Mouse (Mus musculus) ES-CJ7 (cell line): Measurements from ENCODE around the gene Tmem182.

ENCODE experiments used
- DNase-seq: peaks from one replicate; pipeline ENCODE4 v3.0.0; 2011; ENCODE audit warnings: low read depth, low spot score

Tmem182 gene

DNA sequence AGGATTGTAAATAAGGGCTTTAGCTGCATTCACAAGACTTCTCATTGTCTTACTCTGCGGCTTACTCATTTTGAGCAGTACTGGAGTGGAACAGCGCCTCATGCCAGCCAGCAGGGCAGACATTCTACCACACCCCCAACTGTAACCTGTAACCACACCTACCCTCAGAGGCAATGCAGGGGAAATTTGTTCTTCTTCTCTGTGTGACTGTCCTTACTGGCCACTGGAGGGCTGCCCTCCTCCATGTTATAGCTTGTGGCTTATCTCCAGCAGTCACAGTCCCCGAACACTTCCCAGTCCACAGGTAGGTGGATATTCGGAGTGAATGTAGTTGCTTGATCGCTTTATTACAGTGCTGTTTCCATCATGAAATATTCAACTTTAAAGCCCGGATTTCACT is 59.6 kb downstream of the Tmem182 start:
- peak; percentile 18 for DNase-seq

DNA sequence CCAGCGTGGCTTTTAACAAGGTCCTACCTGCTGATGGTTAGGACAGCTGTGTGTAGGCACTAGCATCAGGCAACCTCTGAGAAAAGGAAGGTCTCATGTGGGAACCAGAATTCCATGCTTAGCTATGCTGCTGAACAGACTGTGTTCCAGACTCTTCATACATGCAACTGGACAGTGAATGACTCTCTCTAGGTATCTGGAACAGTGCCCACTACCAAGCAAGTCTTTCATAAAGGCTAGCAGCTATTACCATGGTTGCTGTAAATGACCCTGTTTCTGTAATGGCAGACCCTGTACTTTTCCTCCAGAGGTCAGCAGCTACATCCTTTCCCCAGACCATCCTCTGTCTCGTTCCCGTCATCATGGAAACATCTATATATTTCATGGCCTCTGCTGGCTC is 61.7 kb downstream of the Tmem182 start:
- no peak for DNase-seq

DNA sequence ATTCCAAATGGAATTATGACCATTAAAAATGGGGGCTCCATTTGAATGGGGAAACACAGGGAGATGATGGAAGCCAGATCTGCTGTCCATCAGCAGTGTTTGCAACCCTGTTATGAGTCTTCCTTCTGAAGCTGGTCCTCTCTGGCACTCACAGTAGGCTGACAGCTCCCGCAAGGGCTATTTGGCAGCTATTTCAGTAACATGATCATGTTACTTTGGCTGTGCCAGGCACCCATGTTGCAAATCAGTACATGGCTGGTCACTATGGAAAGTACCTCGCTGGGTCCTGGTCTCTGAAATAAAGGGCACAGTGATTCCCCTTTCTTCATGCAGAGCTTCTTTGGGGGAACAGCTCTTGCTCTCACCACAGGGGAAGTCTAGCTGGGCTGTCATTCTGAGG is 62.2 kb downstream of the Tmem182 start:
- no peak for DNase-seq

DNA sequence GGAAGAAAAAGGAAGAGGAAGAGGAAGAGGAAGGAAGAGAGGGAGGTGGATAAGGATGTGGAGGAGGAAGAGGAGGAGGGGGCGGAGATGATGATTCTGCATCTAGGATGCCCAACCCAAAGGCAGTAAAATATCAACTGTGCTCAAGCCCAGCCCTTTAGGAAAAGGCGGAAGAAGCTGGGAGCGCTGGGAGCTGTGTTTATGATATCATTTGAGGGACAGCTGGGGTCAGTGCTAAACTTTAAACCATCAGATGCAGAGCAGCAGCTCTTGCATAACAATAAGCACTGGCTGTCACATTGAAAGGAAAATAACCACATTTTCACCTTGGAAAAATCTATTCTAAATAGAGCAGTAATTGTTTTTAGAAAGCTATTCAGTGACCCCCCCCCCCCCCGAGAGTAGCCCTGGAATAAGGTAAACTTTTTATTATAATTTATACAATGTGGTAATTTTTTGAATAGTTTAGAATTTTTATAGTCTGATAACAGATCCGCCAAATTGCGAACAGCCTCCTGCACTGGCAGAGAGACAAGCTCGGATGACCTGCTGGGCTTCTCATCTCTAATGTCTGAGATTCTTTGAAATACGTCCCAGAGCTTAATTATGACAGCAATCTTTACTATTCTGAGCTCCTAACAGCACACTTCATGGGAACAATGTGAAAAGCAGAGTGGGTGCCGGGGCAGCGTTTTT is 68.5 kb downstream of the Tmem182 start:
- DNase-seq, result no peak

DNA sequence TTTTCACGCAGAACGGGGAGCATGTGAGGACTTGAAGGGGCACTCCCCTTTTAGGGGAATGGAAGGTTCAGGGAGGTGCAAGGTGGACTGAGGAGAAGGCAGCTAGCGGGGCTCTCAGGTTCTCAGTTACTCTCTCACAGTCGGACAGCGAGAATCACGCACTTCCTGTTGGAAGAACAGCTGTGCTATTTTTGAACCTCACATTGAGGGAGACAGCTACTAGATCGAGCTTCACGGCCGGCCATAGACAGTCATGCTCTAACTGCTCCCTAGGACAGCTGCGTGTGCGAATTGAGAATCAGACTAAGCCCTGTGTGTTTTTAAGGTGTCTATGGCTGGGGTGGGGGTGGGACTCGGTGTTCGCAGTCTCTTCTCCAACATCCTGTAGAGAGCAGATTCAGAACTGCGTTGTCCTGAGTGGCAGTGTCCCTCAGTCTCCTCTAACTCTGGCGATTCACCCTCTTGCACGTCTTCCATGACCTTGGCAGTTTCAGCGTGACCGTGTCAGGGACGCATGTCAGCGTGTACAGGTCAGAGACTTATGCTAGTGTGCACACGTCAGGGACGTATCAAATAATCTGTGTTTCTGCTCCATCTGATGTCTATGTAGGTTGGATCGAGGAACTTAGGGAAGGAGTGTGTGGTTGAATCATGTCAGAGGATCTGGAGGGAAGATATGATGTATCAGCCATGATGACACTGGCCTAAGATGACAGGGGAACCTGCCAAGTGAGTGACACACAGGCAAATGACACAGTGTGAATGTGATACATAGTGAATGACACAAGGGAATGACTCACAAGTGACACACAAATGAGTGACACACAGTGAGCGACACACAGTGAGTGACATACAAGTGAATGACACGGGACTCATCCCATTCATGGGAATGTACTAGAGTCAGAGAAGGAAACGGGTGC is 69.3 kb downstream of the Tmem182 start:
- DNase-seq, result no peak

DNA sequence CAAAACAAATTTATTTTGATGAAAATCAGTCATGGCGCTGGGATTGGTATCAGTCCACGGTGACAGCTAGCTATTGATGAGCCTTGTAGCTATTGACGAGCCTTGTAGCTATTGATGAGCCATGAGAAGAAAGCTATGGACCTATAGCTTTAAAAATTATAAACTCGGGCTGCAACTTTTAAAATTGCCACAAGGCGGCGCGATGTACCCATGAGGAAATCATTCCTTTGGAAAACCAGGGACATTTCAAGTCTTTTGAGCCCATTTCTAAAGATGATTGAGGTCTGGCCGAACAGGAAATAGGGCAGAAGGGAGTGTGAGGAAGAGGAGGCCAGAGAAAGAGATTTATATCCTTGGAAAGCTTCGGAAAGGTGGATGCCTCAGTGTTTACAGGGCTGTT is 73.7 kb downstream of the Tmem182 start:
- DNase-seq, result peak; percentile 57

DNA sequence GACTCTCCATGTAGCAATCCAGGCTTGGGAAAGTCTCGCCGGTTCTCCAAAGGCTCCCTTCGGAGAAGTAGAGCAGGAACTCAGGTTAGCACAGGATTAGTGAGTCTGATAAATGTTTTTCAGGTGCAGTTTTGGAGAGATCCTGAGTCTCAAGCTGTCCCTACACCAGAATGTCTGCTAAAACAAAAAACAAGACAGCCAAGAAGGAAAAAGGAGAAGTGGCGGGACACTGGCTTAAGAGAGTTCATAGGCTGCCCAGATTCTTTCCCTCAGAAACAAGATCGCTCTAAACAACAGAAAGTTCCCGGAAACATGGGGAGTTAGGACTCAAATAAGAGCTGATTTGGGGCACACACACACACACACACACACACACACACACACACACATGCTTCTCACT is 74.1 kb downstream of the Tmem182 start:
- no peak for DNase-seq

DNA sequence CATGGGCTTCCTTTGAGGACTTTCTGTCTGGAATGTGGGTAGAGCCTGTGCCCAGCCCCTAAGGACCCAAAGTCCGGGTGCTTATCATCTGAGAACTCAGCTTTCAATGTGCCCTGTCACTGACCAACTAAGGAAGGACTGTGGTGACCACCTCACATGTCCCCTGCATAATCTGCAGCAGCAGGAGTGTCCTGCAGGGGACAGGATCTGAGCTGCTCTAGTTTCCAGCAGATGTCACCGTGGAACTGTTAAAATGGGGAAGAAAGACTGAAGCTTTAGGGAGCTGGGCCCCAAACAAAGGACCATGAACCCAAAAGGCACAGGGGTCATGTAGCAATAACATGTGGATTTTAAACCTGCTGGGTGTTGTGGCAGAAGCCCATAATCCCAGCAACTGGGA is 75.1 kb downstream of the Tmem182 start:
- no peak for DNase-seq

DNA sequence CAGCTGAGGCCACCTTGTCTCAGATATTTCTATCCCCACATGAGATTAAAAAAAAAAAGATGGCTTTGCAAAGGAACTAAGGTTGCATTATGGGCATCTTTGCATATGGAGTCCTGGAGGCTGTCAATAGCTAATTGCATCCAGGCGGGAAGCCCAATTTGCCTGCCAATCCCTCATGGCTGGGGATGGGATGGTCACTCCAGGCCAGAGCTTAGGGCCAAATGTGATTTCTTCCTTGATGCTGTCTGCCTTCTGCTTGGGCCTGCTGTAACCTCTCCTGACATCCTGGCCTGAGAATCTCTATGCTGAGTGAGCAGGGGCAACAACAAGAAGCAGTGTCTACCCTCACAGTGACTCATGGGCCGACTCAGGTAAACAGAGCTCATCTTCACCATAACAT is 78.5 kb downstream of the Tmem182 start:
- no peak for DNase-seq

DNA sequence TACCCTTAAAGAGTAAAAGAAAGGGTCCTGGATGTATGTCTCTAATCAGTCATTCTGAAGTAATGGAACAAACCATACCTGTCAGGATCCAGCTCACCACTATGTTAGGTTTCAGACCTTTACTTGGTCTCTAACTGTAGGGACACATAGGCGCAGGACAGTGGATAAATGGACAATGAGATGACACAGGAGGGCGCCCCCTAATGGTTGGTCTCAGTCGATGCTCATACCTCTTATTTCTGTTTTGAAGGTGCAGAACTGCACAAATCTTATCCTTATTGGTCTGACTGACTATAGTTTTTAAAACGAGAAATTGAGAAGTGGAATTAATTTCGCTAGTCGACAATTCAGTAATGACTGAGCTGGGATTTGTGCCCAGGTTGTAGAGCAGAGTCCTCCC is 79.5 kb downstream of the Tmem182 start:
- DNase-seq, result peak; percentile 23

DNA sequence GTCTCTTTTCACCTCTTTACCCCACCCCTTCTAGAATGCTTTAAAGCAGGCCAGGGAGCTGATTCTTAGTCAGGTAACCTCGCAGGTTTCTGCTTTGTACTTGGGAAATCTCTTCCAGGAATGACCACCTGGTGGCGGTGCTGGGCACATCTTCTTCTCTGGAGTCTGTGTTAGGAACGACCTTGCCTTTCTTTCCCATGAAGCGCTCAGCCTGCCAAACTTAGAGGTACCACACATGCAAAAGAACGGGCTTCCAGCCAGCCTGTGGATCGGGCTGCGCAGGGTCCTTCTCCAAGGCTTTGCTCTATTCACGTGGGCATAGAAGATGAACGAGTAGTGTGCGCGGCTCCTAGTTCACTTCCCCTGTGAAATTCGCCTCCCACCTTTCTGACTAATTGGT is 82.3 kb downstream of the Tmem182 start:
- peak; percentile 83 for DNase-seq

DNA sequence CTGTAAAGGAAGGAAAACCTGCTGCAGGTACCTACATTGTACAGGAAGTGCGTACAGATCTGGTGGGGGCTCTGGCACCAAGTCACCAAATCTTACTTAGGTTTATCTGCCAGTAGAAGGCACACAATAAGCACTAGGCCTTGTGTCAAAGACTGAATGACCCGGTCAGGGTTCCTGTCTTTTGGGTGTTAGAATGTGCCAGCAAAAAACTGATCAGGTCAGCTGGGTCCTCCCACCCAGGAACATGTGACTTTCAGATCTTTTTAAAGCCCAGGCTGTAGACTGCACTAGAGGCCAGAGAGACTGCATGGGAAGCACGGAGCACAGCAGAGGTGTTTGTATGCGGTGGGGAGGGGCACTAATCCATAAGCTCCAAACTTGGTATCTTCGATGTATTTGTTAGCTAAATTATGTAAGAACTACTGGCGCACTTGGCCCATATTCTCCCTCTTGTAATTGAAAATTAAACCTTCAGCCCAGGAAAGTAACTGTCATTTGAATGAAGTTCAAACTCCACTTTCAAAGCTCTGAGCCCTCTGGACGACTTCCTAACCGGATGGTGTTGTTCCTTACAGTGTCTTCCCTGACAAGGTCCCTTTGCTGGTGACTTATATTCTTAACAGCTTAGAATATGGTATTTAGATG is 83.1 kb downstream of the Tmem182 start:
- DNase-seq, result no peak

DNA sequence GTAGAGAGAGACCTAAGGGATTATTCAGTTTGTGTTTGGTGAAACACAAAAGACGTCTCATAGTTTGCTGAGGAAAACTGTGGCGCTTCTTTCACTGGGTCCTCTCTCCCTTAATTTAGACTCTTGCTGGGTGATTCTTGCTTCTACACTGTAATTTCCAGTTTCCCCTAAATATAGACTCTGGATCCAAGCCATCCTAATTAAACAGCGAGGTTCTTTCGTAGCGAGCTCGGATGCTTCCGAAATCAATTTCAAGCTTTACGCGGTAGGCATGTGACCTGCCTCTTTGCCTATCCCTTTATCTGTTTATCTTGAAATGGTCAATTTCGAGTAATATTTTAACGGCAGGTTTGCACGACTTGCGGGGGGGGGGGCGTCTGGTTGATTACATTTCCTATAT is 84.2 kb downstream of the Tmem182 start:
- no peak for DNase-seq

DNA sequence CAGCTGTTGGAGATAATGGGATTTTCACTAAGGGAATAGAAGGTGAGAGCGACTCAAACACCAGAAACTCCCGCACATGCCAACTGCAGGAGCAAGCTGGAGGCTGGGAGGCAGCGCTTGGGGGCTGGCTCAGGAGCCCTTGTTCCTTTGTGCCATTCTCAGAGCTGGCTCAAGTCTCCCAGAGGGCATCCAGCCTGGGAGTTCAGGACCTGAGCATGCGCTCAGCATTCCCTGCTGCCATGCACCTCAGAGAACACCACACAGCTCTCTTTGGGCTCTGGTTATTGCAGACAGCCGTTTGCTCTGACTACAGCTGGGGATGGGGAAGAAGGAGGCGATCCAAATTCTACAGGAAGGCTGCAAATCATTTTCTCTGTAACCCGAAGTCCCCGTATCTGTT is 84.8 kb downstream of the Tmem182 start:
- no peak for DNase-seq

DNA sequence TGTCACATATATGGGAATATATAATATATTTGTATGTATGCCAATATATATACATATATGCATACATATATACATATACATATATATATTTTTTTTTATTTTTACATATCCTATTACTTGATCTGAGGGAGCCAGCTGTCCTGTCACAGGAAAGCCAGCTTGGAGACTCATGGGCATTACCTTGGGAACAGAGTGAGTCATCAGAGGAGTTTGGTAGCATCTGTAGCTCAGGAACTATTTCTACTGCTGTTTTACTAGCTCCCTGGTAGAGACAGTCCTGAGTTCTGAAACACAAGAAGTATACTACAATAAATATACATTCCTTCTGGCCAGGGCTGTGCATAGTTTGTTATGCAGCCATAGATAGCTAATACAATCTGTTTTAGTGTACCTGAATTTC is 98.3 kb downstream of the Tmem182 start:
- DNase-seq, result no peak
